Mouse (Mus musculus) frontal cortex, postnatal 10 days (tissue): ENCODE results near the gene Socs3.

Experiments used
- DNase-seq, 2 experiments: peaks; one replicate each; pipeline ENCODE4 v3.0.0; 2022; ENCODE audit warnings: low spot score in 2 of 2, mixed read lengths in 1 of 2

Socs3 gene

GRCm38 (mm10) chr11:117969945-117970872 is at the start of gene Socs3:
Gene Socs3, minus strand, starts transcription at chr11:117970047.
- peak; percentile 76 to 88 for DNase-seq

- DNase-seq = no peak
Measured at GRCm38 (mm10) chr11:118018328-118018727, 48.5 kb upstream of the Socs3 start.

- DNase-seq = no peak
Measured at GRCm38 (mm10) chr11:118015381-118016145, 45.7 kb upstream of the Socs3 start.

GRCm38 (mm10) chr11:118014391-118014995 is 44.6 kb upstream of the Socs3 start:
- DNase-seq = no peak

GRCm38 (mm10) chr11:118013339-118013738 is 43.5 kb upstream of the Socs3 start:
- no peak for DNase-seq

- no peak for DNase-seq
Measured at GRCm38 (mm10) chr11:118012595-118012994, 42.7 kb upstream of the Socs3 start.

- DNase-seq = no peak
Measured at GRCm38 (mm10) chr11:118009865-118010571, 40.2 kb upstream of the Socs3 start.

GRCm38 (mm10) chr11:118008843-118009242 is 39.0 kb upstream of the Socs3 start:
- DNase-seq = no peak

GRCm38 (mm10) chr11:118008144-118008805 is 38.4 kb upstream of the Socs3 start:
- no peak for DNase-seq

- DNase-seq = no peak
Measured at GRCm38 (mm10) chr11:118007460-118008143, 37.8 kb upstream of the Socs3 start.

- no peak for DNase-seq
Measured at GRCm38 (mm10) chr11:118004217-118004616, 34.4 kb upstream of the Socs3 start.

GRCm38 (mm10) chr11:118003718-118004117 is 33.9 kb upstream of the Socs3 start:
- no peak for DNase-seq

- DNase-seq = no peak
Measured at GRCm38 (mm10) chr11:118003176-118003575, 33.3 kb upstream of the Socs3 start.

- DNase-seq = no peak
Measured at GRCm38 (mm10) chr11:118000565-118001215, 30.8 kb upstream of the Socs3 start.

GRCm38 (mm10) chr11:118000083-118000482 is 30.2 kb upstream of the Socs3 start:
- no peak for DNase-seq

GRCm38 (mm10) chr11:117999260-117999934 is 29.6 kb upstream of the Socs3 start:
- DNase-seq = no peak

GRCm38 (mm10) chr11:117998356-117998755 is 28.5 kb upstream of the Socs3 start:
- no peak for DNase-seq

GRCm38 (mm10) chr11:117997085-117997484 is 27.2 kb upstream of the Socs3 start:
- no peak for DNase-seq

- DNase-seq = no peak
Measured at GRCm38 (mm10) chr11:117996066-117996465, 26.2 kb upstream of the Socs3 start.
